Mouse (Mus musculus): Measurements from ENCODE around the gene Il18. TPM values are rescaled to one million over a fixed set of nuclear protein-coding genes. Genes with fewer than 3 reads are reported as not detected.

Gene Il18
- 12.0 and 13.3 TPM in 2 replicates for polyA plus RNA-seq (2015; fragmentation: Nextera tagmentation; extraction: Ambion mirVana)

DNA sequence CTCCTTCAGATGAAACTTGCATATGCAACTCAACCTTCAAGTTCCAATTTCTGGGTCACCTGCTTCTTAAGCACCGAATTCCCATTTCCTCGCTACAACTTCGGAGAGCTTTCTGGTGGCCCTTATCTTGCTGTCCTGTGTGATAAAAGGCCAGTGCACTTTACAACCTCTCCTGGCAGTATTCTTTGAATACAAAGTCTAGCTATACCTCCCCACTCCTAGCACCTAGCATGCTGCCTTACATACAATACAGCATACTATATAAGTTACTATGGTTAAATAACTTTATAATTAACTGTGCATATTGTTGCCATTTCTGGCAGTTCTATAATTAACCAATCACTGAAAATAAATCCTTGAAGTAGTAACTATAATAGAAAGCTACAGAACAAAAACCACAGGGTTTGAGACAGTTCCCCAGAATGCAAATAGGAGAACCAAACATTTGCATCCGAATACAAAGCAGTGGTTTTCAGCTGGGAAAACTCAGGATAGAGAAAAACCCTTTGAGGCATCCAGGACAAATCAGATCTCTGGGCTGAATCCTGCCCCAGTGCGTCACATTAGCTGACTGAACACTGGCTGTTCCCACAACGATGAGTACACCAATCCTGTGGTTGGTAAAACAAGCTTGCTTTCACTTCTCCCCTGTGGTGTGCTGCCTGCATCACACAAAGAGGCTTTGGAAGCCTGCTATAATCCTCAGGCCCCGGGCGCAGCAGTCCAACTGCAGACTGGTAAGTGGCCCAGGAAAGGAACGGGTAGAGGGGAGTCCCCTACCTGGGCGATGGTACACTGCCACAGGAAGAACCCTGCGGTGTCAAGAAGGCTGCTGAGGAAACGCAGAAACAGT, at the start of gene Il18:
Gene Il18 (plus strand): TSS at position 587 of the 853 bp plus-strand sequence.
- 25% methylated on average over 12 of the region's 12 CpGs for WGBS (ENCODE audit: insufficient replicate concordance)
- no peak within 1 kb of the TSS for H3K9ac ChIP-seq (ENCODE audit: low read depth, low read length)
- no peaks in the 10 kb centered on the region for H3K36me3 ChIP-seq (ENCODE audit: control insufficient read depth, insufficient read depth)
- peak within 1 kb of the TSS; percentile 37; the same call in 1 of the 2 replicates for H3K4me2 ChIP-seq (ENCODE audit: low read depth, low read length)
- H3K4me1 ChIP-seq (ENCODE audit: control insufficient read depth, low read depth, low read length), result no peaks in the 10 kb centered on the region
- no peaks in the 10 kb centered on the region for H3K9me3 ChIP-seq (replicated peaks; ENCODE audit: control insufficient read depth, low read length)
- H3K4me3 ChIP-seq (ENCODE audit: low read depth, low read length), result peak within 1 kb of the TSS; percentile 11; the same call in 1 of the 2 replicates
- no peaks in the 10 kb centered on the region for H3K27me3 ChIP-seq (ENCODE audit: control insufficient read depth, insufficient read depth, low read depth, low read length)
- peak; percentile 21; the same call in 1 of the 2 replicates for ATAC-seq (ENCODE audit: low read depth)
- H3K27ac ChIP-seq (ENCODE audit: low read length), result no peak within 1 kb of the TSS

DNA sequence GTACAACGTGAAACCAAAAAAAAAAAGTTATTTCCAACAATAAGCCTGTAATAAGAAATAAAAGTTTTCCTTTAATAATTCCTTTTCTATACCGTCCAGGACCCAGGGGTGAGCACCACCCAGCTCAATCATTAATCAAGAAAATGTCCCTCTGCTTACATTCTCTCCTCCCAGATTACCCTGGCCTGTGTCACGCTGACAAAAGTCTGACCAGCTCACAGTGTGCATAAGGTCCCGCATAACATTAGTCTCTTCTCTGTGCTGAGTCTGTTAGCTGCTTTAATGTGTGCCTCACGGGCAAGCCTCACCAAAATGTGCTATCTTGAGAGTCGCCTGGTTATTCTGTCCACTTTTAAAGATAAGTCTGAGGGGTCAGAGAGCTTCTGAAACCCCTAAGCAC, 49.2 kb upstream of the Il18 start:
- Histone ChIP-seq H3K9me3 (replicated peaks; ENCODE audit: control insufficient read depth, low read length) (no peaks in the 10 kb centered on the region), H3K27ac (ENCODE audit: low read length) (peak overlapping the region; percentile 23; the same call in 1 of the 2 replicates), H3K4me3 (ENCODE audit: low read depth, low read length) (no peak overlapping the region), H3K4me1 (ENCODE audit: control insufficient read depth, low read depth, low read length) (no peaks in the 10 kb centered on the region; the same call in 1 of the 2 replicates), H3K4me2 (ENCODE audit: low read depth, low read length) (no peak overlapping the region), H3K27me3 (ENCODE audit: control insufficient read depth, insufficient read depth, low read depth, low read length) (no peaks in the 10 kb centered on the region), H3K9ac (ENCODE audit: low read depth, low read length) (no peak overlapping the region), H3K36me3 (ENCODE audit: control insufficient read depth, insufficient read depth) (no peaks in the 10 kb centered on the region)
- 42% methylated on average over 6 of the region's 6 CpGs for WGBS (ENCODE audit: insufficient replicate concordance)
- peak; percentile 46; the same call in 1 of the 2 replicates for ATAC-seq (ENCODE audit: low read depth)

DNA sequence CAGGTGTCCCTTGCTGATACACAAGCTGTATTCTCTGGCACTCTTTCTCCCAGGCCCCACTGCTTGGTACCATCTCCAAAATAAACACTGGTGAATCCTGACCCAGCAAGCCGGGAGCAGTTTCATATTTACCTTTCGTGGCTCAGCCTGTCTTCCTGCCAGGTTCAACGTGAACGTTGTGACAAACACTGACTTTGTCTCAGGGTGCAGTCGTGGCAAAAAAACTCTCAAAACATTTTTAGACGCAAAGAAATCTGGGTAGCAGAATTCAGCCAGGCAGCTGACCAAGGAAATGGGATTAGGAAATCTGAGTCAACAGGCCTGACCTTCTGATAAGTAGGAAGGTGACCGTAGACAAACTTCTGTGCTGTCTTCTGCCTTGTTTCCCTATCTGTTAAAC, 47.1 kb upstream of the Il18 start:
- peak; percentile 65 for ATAC-seq (ENCODE audit: low read depth)
- Histone ChIP-seq H3K9ac (ENCODE audit: low read depth, low read length) (no peak overlapping the region), H3K4me2 (ENCODE audit: low read depth, low read length) (no peak overlapping the region), H3K9me3 (replicated peaks; ENCODE audit: control insufficient read depth, low read length) (no peaks in the 10 kb centered on the region), H3K27ac (ENCODE audit: low read length) (no peak overlapping the region), H3K4me3 (ENCODE audit: low read depth, low read length) (no peak overlapping the region), H3K27me3 (ENCODE audit: control insufficient read depth, insufficient read depth, low read depth, low read length) (no peaks in the 10 kb centered on the region), H3K4me1 (ENCODE audit: control insufficient read depth, low read depth, low read length) (no peaks in the 10 kb centered on the region; the same call in 1 of the 2 replicates), H3K36me3 (ENCODE audit: control insufficient read depth, insufficient read depth) (no peaks in the 10 kb centered on the region)
- WGBS (ENCODE audit: insufficient replicate concordance), result 31% methylated on average over 7 of the region's 7 CpGs

DNA sequence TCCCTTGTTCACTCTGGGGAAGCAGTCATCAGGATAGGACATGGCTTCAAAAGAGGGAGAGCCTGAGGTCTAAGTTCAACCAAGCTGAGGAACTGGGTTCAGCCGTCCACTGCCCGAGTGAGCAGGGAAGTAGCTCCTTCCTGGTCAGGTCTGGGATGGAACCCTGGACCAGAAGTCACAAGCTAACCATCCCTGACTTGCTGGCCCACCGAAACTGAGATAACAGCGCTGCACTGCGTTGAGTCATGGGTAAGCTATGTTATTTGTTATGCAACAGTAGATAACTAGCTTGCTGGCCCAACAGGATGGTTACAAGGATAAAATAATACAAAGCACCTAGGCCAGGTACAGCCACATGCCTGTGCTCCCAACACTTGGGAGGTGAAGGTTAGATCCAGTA, 39.2 kb upstream of the Il18 start:
- Histone ChIP-seq H3K9ac (ENCODE audit: low read depth, low read length) (no peak overlapping the region), H3K4me2 (ENCODE audit: low read depth, low read length) (no peak overlapping the region), H3K27ac (ENCODE audit: low read length) (no peak overlapping the region), H3K27me3 (ENCODE audit: control insufficient read depth, insufficient read depth, low read depth, low read length) (no peaks in the 10 kb centered on the region), H3K4me1 (ENCODE audit: control insufficient read depth, low read depth, low read length) (no peaks in the 10 kb centered on the region), H3K36me3 (ENCODE audit: control insufficient read depth, insufficient read depth) (no peaks in the 10 kb centered on the region), H3K9me3 (replicated peaks; ENCODE audit: control insufficient read depth, low read length) (no peaks in the 10 kb centered on the region), H3K4me3 (ENCODE audit: low read depth, low read length) (no peak overlapping the region)
- ATAC-seq (ENCODE audit: low read depth), result no peak
- WGBS (ENCODE audit: insufficient replicate concordance), result 46% methylated on average over 5 of the region's 5 CpGs

DNA sequence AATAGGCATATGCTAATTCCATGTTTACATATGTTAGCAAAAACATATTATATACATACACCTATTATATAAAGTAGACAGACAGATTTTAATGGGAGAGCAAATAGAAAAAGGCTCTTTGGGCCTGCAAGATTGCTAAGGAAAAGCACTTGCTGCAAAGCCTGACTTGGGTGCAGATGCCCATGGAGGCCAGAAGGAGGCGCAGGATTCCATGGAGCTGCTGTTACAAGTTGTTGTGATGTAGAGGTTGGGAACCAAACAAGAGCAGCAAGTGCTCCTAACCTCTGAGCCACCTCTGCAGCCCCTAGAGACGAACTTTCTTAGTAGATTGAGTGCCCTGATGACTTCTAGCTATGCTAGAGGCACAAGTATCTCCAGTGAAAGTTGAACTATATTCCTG, 35.8 kb upstream of the Il18 start:
- 29% methylated on average over 2 of the region's 2 CpGs for WGBS (ENCODE audit: insufficient replicate concordance)
- Histone ChIP-seq H3K4me3 (ENCODE audit: low read depth, low read length) (no peak overlapping the region), H3K36me3 (ENCODE audit: control insufficient read depth, insufficient read depth) (no peaks in the 10 kb centered on the region; the same call in none of the 2 replicates), H3K4me1 (ENCODE audit: control insufficient read depth, low read depth, low read length) (no peaks in the 10 kb centered on the region), H3K9me3 (replicated peaks; ENCODE audit: control insufficient read depth, low read length) (no peaks in the 10 kb centered on the region), H3K9ac (ENCODE audit: low read depth, low read length) (no peak overlapping the region), H3K27ac (ENCODE audit: low read length) (no peak overlapping the region), H3K27me3 (ENCODE audit: control insufficient read depth, insufficient read depth, low read depth, low read length) (no peaks in the 10 kb centered on the region), H3K4me2 (ENCODE audit: low read depth, low read length) (no peak overlapping the region)
- ATAC-seq (ENCODE audit: low read depth), result no peak

DNA sequence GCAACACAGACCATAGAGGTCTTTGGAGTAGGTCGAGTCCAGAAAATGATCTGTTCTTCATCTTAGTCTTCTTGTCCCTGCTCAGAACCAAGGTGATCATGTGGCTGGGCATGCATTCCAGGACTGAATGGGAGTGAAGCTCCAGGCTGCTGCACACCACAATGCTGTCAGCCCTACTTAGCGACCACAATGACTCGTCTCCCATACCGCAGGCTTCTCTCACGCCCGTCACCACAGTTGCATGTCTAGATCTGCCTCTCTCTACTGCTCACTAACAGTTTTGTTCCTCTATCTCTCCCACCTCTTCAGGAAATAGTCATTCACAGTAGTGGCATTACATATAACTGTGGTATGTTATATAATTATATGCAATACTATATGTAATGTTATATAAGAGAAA, 33.9 kb upstream of the Il18 start:
- no peaks in the 10 kb centered on the region for H3K4me1 ChIP-seq (ENCODE audit: control insufficient read depth, low read depth, low read length)
- H3K4me3 ChIP-seq (ENCODE audit: low read depth, low read length), result no peak overlapping the region
- no peak overlapping the region for H3K4me2 ChIP-seq (ENCODE audit: low read depth, low read length)
- no peaks in the 10 kb centered on the region for H3K9me3 ChIP-seq (replicated peaks; ENCODE audit: control insufficient read depth, low read length)
- WGBS (ENCODE audit: insufficient replicate concordance), result 24% methylated on average over 6 of the region's 6 CpGs
- no peak for ATAC-seq (ENCODE audit: low read depth)
- H3K36me3 ChIP-seq (ENCODE audit: control insufficient read depth, insufficient read depth), result no peaks in the 10 kb centered on the region; the same call in none of the 2 replicates
- H3K27me3 ChIP-seq (ENCODE audit: control insufficient read depth, insufficient read depth, low read depth, low read length), result no peaks in the 10 kb centered on the region
- H3K27ac ChIP-seq (ENCODE audit: low read length), result no peak overlapping the region
- H3K9ac ChIP-seq (ENCODE audit: low read depth, low read length), result no peak overlapping the region

DNA sequence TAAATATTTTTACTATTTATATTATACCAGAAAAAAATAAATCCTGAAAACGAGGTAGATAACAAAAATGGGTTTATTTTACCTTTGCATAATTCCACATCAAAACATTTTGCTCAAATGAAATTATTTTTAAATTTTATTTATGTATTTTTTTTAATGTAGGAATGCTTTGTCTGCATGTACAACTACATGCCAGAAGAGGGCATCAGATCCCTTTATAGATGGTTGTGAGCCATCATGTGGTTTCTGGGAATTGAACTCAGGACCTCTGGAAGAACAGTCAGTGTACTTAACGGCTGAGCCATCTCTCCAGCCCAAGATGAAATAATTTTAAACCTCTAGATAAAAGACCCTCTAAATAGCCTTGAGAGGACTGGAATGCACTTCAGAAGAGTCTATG, 33.1 kb upstream of the Il18 start:
- H3K9ac ChIP-seq (ENCODE audit: low read depth, low read length), result no peak overlapping the region
- H3K27ac ChIP-seq (ENCODE audit: low read length), result no peak overlapping the region
- H3K4me1 ChIP-seq (ENCODE audit: control insufficient read depth, low read depth, low read length), result no peaks in the 10 kb centered on the region; the same call in 1 of the 2 replicates
- no peak overlapping the region for H3K4me2 ChIP-seq (ENCODE audit: low read depth, low read length)
- no peaks in the 10 kb centered on the region for H3K9me3 ChIP-seq (replicated peaks; ENCODE audit: control insufficient read depth, low read length)
- no peaks in the 10 kb centered on the region for H3K27me3 ChIP-seq (ENCODE audit: control insufficient read depth, insufficient read depth, low read depth, low read length)
- WGBS (ENCODE audit: insufficient replicate concordance), result 33% methylated on average over 2 of the region's 2 CpGs
- no peaks in the 10 kb centered on the region; the same call in none of the 2 replicates for H3K36me3 ChIP-seq (ENCODE audit: control insufficient read depth, insufficient read depth)
- ATAC-seq (ENCODE audit: low read depth), result no peak
- no peak overlapping the region for H3K4me3 ChIP-seq (ENCODE audit: low read depth, low read length)

DNA sequence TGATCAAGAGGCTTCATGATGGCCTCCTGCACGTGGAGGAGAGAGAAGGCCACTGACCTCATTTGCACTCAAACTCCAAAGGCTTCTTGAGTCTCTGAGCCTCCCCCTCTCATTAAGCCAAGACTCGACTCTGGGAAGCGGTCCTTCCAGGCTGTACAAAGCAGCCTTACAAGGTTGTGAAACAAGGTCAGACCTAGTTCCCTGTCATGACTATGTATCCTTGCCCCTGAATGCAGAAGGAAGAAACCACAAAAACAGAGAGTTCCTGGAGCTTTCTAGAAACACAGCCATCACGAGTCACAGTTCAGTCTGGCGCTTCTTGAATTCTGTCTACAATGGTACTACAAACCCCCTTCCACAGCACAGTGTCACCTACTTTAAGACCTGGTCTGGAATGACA, 32.1 kb upstream of the Il18 start:
- no peaks in the 10 kb centered on the region for H3K9me3 ChIP-seq (replicated peaks; ENCODE audit: control insufficient read depth, low read length)
- H3K9ac ChIP-seq (ENCODE audit: low read depth, low read length), result no peak overlapping the region
- ATAC-seq (ENCODE audit: low read depth), result no peak
- no peak overlapping the region for H3K27ac ChIP-seq (ENCODE audit: low read length)
- no peak overlapping the region for H3K4me2 ChIP-seq (ENCODE audit: low read depth, low read length)
- H3K36me3 ChIP-seq (ENCODE audit: control insufficient read depth, insufficient read depth), result no peaks in the 10 kb centered on the region; the same call in none of the 2 replicates
- H3K27me3 ChIP-seq (ENCODE audit: control insufficient read depth, insufficient read depth, low read depth, low read length), result no peaks in the 10 kb centered on the region
- peaks cover 7% of the 10 kb centered on the region; the same call in 1 of the 2 replicates for H3K4me1 ChIP-seq (ENCODE audit: control insufficient read depth, low read depth, low read length)
- H3K4me3 ChIP-seq (ENCODE audit: low read depth, low read length), result no peak overlapping the region
- whole genome bisulfite sequencing (ENCODE audit: insufficient replicate concordance), result 57% methylated on average over 5 of the region's 5 CpGs

DNA sequence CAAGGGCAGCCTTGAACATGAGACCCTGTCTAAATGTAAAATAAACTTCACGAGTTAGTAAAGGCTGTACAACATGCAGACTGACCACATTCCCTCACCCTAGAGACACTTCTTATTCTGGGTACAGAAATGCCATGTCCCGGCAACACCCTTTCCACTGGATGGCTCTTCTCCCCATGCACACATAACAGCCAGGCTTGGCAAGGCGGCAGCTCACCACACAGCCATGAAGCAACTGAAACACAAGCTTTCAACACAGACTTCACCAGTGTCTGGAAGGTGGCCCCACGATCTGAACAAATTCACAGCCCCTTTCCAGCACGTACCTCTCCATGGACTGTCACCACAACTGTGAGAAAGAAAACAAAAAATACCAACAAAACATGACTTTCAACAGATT, 29.7 kb upstream of the Il18 start:
- Histone ChIP-seq H3K27me3 (ENCODE audit: control insufficient read depth, insufficient read depth, low read depth, low read length) (no peaks in the 10 kb centered on the region), H3K27ac (ENCODE audit: low read length) (no peak overlapping the region), H3K4me2 (ENCODE audit: low read depth, low read length) (no peak overlapping the region), H3K4me3 (ENCODE audit: low read depth, low read length) (no peak overlapping the region), H3K9me3 (replicated peaks; ENCODE audit: control insufficient read depth, low read length) (no peaks in the 10 kb centered on the region), H3K36me3 (ENCODE audit: control insufficient read depth, insufficient read depth) (no peaks in the 10 kb centered on the region; the same call in none of the 2 replicates), H3K9ac (ENCODE audit: low read depth, low read length) (no peak overlapping the region), H3K4me1 (ENCODE audit: control insufficient read depth, low read depth, low read length) (peaks cover 12% of the 10 kb centered on the region)
- 74% methylated on average over 5 of the region's 5 CpGs for WGBS (ENCODE audit: insufficient replicate concordance)
- no peak for ATAC-seq (ENCODE audit: low read depth)

Data from liver, embryonic 16.5 days (tissue).